Comparison of ENCODE assay signal across 8 mouse cellular contexts in genomic region chr5:123014753-123015701, GRCm38 (mm10). TPM values are rescaled to one million over a fixed set of nuclear protein-coding genes. Genes with fewer than 3 reads are reported as not detected.
DNase-seq lines count a peak whose midpoint lies in the region; ATAC-seq and TF ChIP-seq lines count a peak whose summit lies in the region.

TSS of gene Orai1 (plus strand) at chr5:123015074.

- peak within 1 kb of the TSS; percentile 95 for H3K27ac ChIP-seq in bone marrow, adult 2 months (ENCODE audit: control insufficient read depth, insufficient read depth, low read depth, low read length, poor library complexity)
- H3K27ac ChIP-seq in embryonic facial prominence, embryonic 15.5 days (replicated peaks): peak within 1 kb of the TSS; percentile 95
- H3K27ac ChIP-seq in limb, embryonic 14.5 days (replicated peaks; ENCODE audit: low read depth, low read length): peak within 1 kb of the TSS; percentile 83
- peak within 1 kb of the TSS; percentile 87 for H3K27ac ChIP-seq in midbrain, postnatal 0 days (ENCODE audit: low read depth, low read length)

- H3K4me3 ChIP-seq in bone marrow, adult 2 months (replicated peaks; ENCODE audit: control insufficient read depth, low read depth, low read length): peak within 1 kb of the TSS; percentile 78
- H3K4me3 ChIP-seq in embryonic facial prominence, embryonic 15.5 days (replicated peaks): peak within 1 kb of the TSS; percentile 82
- peak within 1 kb of the TSS; percentile 57 for H3K4me3 ChIP-seq in limb, embryonic 14.5 days (replicated peaks; ENCODE audit: low read length)
- peak within 1 kb of the TSS; percentile 80 for H3K4me3 ChIP-seq in midbrain, postnatal 0 days (ENCODE audit: low read depth, low read length)

- TF ChIP-seq CTCF in bone marrow, adult 2 months (IDR thresholded peaks at IDR 0.05; ENCODE audit: control insufficient read depth, insufficient read depth, low read length): 0 out of 2 replicates have a peak, but pooled peaks have one; percentile 7
- peak; percentile 38 for TF ChIP-seq CTCF in midbrain, postnatal 0 days (IDR thresholded peaks at IDR 0.05)

- peak within 1 kb of the TSS; percentile 87 for H3K4me2 ChIP-seq in embryonic facial prominence, embryonic 15.5 days (replicated peaks)
- H3K4me2 ChIP-seq in limb, embryonic 14.5 days (replicated peaks; ENCODE audit: low read depth, low read length, severe bottlenecking): peak within 1 kb of the TSS; percentile 76
- peak within 1 kb of the TSS; percentile 68 for H3K4me2 ChIP-seq in midbrain, postnatal 0 days (ENCODE audit: low read depth, low read length, poor library complexity, severe bottlenecking)

- peak; percentile 97 for DNase-seq in 416B (ENCODE audit: low read depth)
- DNase-seq in heart, adult 8-10 months (ENCODE audit: low spot score): peak; percentile 98
- DNase-seq in kidney, adult 9 months: peak; percentile 99
- DNase-seq in limb, embryonic 14.5 days (ENCODE audit: low spot score): peak; percentile 92
- DNase-seq in midbrain, postnatal 0 days (ENCODE audit: low spot score): peak; percentile 94
- peak; percentile 97 to 98 for DNase-seq in spleen, postnatal 14 days (ENCODE audit: low spot score in 2 of 2)

- no peaks in the 10 kb centered on the region for H3K27me3 ChIP-seq in embryonic facial prominence, embryonic 15.5 days
- no peaks in the 10 kb centered on the region for H3K27me3 ChIP-seq in limb, embryonic 14.5 days (ENCODE audit: control insufficient read depth, insufficient read depth, low read length)
- H3K27me3 ChIP-seq in midbrain, postnatal 0 days (ENCODE audit: insufficient read depth, low read length): no peaks in the 10 kb centered on the region

- H3K36me3 ChIP-seq in embryonic facial prominence, embryonic 15.5 days: 0 out of 2 replicates have a peak, but pooled peaks cover 5% of the 10 kb centered on the region
- no peaks in the 10 kb centered on the region for H3K36me3 ChIP-seq in limb, embryonic 14.5 days (ENCODE audit: control insufficient read depth, insufficient read depth, low read length)
- H3K36me3 ChIP-seq in midbrain, postnatal 0 days (ENCODE audit: insufficient read depth, low read length): no peaks in the 10 kb centered on the region

- peak within 1 kb of the TSS; percentile 72 for H3K9ac ChIP-seq in embryonic facial prominence, embryonic 15.5 days
- peak within 1 kb of the TSS; percentile 70 for H3K9ac ChIP-seq in limb, embryonic 14.5 days (ENCODE audit: low read depth, low read length, severe bottlenecking)
- peak within 1 kb of the TSS; percentile 80 for H3K9ac ChIP-seq in midbrain, postnatal 0 days (replicated peaks; ENCODE audit: low read length, poor library complexity, severe bottlenecking)

- peak; percentile 81 for TF ChIP-seq POLR2A in bone marrow, adult 2 months (IDR thresholded peaks at IDR 0.05; ENCODE audit: borderline replicate concordance, control insufficient read depth, low read depth, low read length)
- peak; percentile 72; the same call in 1 of the 2 replicates for TF ChIP-seq POLR2A in limb, embryonic 14.5 days (IDR thresholded peaks at IDR 0.05; ENCODE audit: borderline replicate concordance, extremely low read depth, insufficient read depth, insufficient read length)

- peak; percentile 96 for ATAC-seq in embryonic facial prominence, embryonic 15.5 days (ENCODE audit: insufficient number of reproducible peaks, low FRiP score, low TSS enrichment, low read depth)
- ATAC-seq in limb, embryonic 14.5 days (ENCODE audit: low FRiP score, low read depth): peak; percentile 96
- ATAC-seq in midbrain, postnatal 0 days (ENCODE audit: low FRiP score): peak; percentile 92

- WGBS in bone marrow, adult 2 months: under 1% methylated on average over 106 of the region's 106 CpGs
- WGBS in embryonic facial prominence, embryonic 15.5 days: under 1% methylated on average over 106 of the region's 106 CpGs
- 1% methylated on average over 55 of the region's 106 CpGs for WGBS in limb, embryonic 14.5 days
- under 1% methylated on average over 92 of the region's 106 CpGs for WGBS in midbrain, postnatal 0 days

- peaks cover 2% of the 10 kb centered on the region for H3K4me1 ChIP-seq in bone marrow, adult 2 months (ENCODE audit: control insufficient read depth, insufficient read depth, low read length)
- peaks cover 49% of the 10 kb centered on the region for H3K4me1 ChIP-seq in embryonic facial prominence, embryonic 15.5 days
- peaks cover 30% of the 10 kb centered on the region for H3K4me1 ChIP-seq in limb, embryonic 14.5 days (ENCODE audit: control insufficient read depth, insufficient read depth, low read length)
- 0 out of 2 replicates have a peak, but pooled peaks cover 8% of the 10 kb centered on the region for H3K4me1 ChIP-seq in midbrain, postnatal 0 days (ENCODE audit: insufficient read depth, low read length)

- no peaks in the 10 kb centered on the region for H3K9me3 ChIP-seq in embryonic facial prominence, embryonic 15.5 days (replicated peaks)
- no peaks in the 10 kb centered on the region for H3K9me3 ChIP-seq in limb, embryonic 14.5 days (ENCODE audit: control insufficient read depth, low read length)
- no peaks in the 10 kb centered on the region for H3K9me3 ChIP-seq in midbrain, postnatal 0 days (ENCODE audit: low read length)

RNA-seq across cellular contexts. Expression of gene Orai1, which starts in this region (rescaled TPM):
- polyA plus RNA-seq in bone marrow, adult 2 months (2011; ENCODE audit: insufficient read depth, insufficient read length, low replicate concordance, missing spikeins): 18.0 and 30.8 TPM in 2 replicates
- 16.8 and 17.3 TPM in 2 replicates for polyA plus RNA-seq in embryonic facial prominence, embryonic 15.5 days (2015; fragmentation: Nextera tagmentation; extraction: Ambion mirVana)
- total RNA-seq in heart, adult 8-10 months (2022): 10 to 100 TPM; 13.3 to 16.3 (median 15.2) TPM
- 25.0 and 35.0 TPM in 2 replicates for polyA plus RNA-seq in limb, embryonic 14.5 days (2012; rRNA removed)
- 20.7 and 20.9 TPM in 2 replicates for polyA plus RNA-seq in limb, embryonic 14.5 days (2014; fragmentation: Nextera tagmentation; extraction: Ambion mirVana)
- total RNA-seq in midbrain, postnatal 0 days (2014; rRNA removed): 16.3 and 24.0 TPM in 2 replicates
- 13.5 and 14.8 TPM in 2 replicates for polyA plus RNA-seq in midbrain, postnatal 0 days (2015; fragmentation: Nextera tagmentation; extraction: Ambion mirVana)

Comparison
In these comparisons a context has a peak if more than half of its experiments do, and no peak if none do; other contexts are left out.
1. Peak in every context shown above with its lines: DNase-seq, ATAC-seq, H3K4me3 ChIP-seq and H3K27ac ChIP-seq.